Mouse (Mus musculus) ovary, adult 10 weeks (tissue): ENCODE measurements around the gene Etd. TPM values are rescaled to one million over a fixed set of nuclear protein-coding genes. Genes with fewer than 3 reads are reported as not detected.

ENCODE experiments used
- polyA plus RNA-seq: library from polyadenylated mRNA; stranded (reverse); fragments of 350-450 nt; fragmentation: Illumina TruSeq; extraction: RNeasy Lipid Tissue Mini Kit (QIAGEN cat#74804); gene quantifications from one replicate; pipeline ENCODE4 v1.2.3, GENCODE M21; 2014

The Etd gene
- polyA plus RNA-seq, result not detected

DNA sequence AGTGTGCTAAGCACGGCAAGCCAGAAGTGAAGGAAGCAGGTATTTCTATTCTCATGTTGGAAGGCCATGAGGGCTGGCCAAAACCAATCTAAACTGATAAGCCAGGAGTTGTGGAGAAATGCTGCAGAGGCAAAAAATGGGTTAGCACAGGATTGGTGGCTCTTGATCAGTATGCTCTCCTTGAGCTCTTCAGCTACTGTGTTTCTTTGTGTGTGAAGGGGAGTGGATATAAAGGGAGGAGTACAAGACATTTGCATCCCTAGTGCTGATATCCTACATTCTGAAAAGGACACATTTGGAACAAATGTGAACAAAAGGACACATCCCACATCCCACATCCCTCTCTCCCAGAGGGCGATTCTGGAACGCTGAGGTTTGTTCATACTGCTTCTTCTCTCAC is at the start of gene Etd:
Gene Etd (plus strand): TSS at position 301 of the 400 bp plus-strand sequence.

Other genes starting within 250 kb of the Etd start
- gene Plac1, start 194.8 kb upstream of the Etd start, polyA plus RNA-seq, result 5.1 TPM
- gene Fam122b, start 165.1 kb upstream of the Etd start, polyA plus RNA-seq, result 87.2 TPM
- not detected for gene Fam122c, start 161.5 kb upstream of the Etd start, polyA plus RNA-seq
- gene Mospd1, start 64.4 kb upstream of the Etd start, polyA plus RNA-seq, result 116 TPM
- gene Rtl8c, start 173.1 kb downstream of the Etd start, polyA plus RNA-seq, result not detected
- not detected for gene Gm14597, start 174.1 kb downstream of the Etd start, polyA plus RNA-seq
- 9.5 TPM for gene Rtl8a, start 208.8 kb downstream of the Etd start, polyA plus RNA-seq
- 4.4 TPM for gene Rtl8b, start 235.5 kb downstream of the Etd start, polyA plus RNA-seq